Mouse (Mus musculus) myocyte (in vitro differentiated cells): Measurements from ENCODE around the gene Prdm8. TPM values are rescaled to one million over a fixed set of nuclear protein-coding genes. Genes with fewer than 3 reads are reported as not detected.

ENCODE experiments used
- H3K27me3 ChIP-seq: one replicate; pipeline ENCODE4 v1.6.1; 2011; ENCODE audit not compliant: control insufficient read depth, insufficient read depth, insufficient read length
- H3K36me3 ChIP-seq: one replicate; pipeline ENCODE4 v1.6.1; 2011; ENCODE audit not compliant: control insufficient read depth, insufficient read depth
- H3K4me2 ChIP-seq: one replicate; pipeline ENCODE4 v1.6.1; 2011; ENCODE audit warnings: low read depth, control low read depth
- H3K4me3 ChIP-seq: one replicate; pipeline ENCODE4 v1.5.1; 2011; ENCODE audit warnings: mild to moderate bottlenecking, control low read depth, moderate library complexity
- H3K79me2 ChIP-seq: one replicate; pipeline ENCODE4 v1.6.1; 2011; ENCODE audit not compliant: control insufficient read depth, insufficient read depth
- H3ac ChIP-seq: one replicate; pipeline ENCODE4 v1.6.1; 2011; ENCODE audit not compliant: control insufficient read depth, insufficient read length
- CEBPB ChIP-seq: IDR thresholded peaks from 2 replicates; pipeline ENCODE4 v1.6.1; 2011; ENCODE audit warnings: mild to moderate bottlenecking, moderate library complexity; ENCODE audit not compliant: poor library complexity, insufficient read depth, severe bottlenecking
- E2F4 ChIP-seq: IDR thresholded peaks from one replicate; pipeline ENCODE4 v1.6.1; 2011; ENCODE audit warnings: mild to moderate bottlenecking, control low read depth, moderate library complexity; ENCODE audit not compliant: insufficient read depth
- MAX ChIP-seq: IDR thresholded peaks from one replicate; pipeline ENCODE4 v1.6.1; 2011; ENCODE audit warnings: low read depth, mild to moderate bottlenecking, control low read depth
- MYOD1 ChIP-seq, 3 experiments: IDR thresholded peaks; one replicate each; pipeline ENCODE4 v1.6.1; 2011; ENCODE audit warnings: control low read depth in 2 of 3, low read depth in 2 of 3, mild to moderate bottlenecking in 2 of 3, moderate library complexity in 1 of 3; ENCODE audit not compliant: insufficient read length in 2 of 3, control insufficient read depth in 1 of 3
- MYOG ChIP-seq, 3 experiments: IDR thresholded peaks; one replicate each; pipeline ENCODE4 v1.6.1; 2011; ENCODE audit warnings: control low read depth in 2 of 3, low read depth in 2 of 3, mild to moderate bottlenecking in 2 of 3; ENCODE audit not compliant: insufficient read length in 2 of 3, control insufficient read depth in 1 of 3, insufficient read depth in 1 of 3
- POLR2A ChIP-seq: IDR thresholded peaks from one replicate; pipeline ENCODE4 v1.6.1; 2011; ENCODE audit warnings: low read depth, mild to moderate bottlenecking, control low read depth, moderate library complexity; ENCODE audit not compliant: insufficient read length
- POLR2AphosphoS2 ChIP-seq: IDR thresholded peaks from one replicate; pipeline ENCODE4 v1.6.1; 2011; ENCODE audit warnings: low read depth, control low read depth; ENCODE audit not compliant: insufficient read length
- REST ChIP-seq: IDR thresholded peaks from one replicate; pipeline ENCODE4 v1.6.1; 2011; ENCODE audit warnings: mild to moderate bottlenecking, control low read depth, moderate library complexity; ENCODE audit not compliant: insufficient read depth, insufficient read length
- SRF ChIP-seq: IDR thresholded peaks from one replicate; pipeline ENCODE4 v1.6.1; 2011; ENCODE audit warnings: low read depth; ENCODE audit not compliant: control insufficient read depth, insufficient read length
- TCF12 ChIP-seq: IDR thresholded peaks from one replicate; pipeline ENCODE4 v1.6.1; 2011; ENCODE audit warnings: mild to moderate bottlenecking, control low read depth; ENCODE audit not compliant: poor library complexity, insufficient read depth, severe bottlenecking
- TCF3 ChIP-seq: IDR thresholded peaks from one replicate; pipeline ENCODE4 v1.6.1; 2011; ENCODE audit warnings: low read depth, control low read depth; ENCODE audit not compliant: insufficient read length
- USF1 ChIP-seq: IDR thresholded peaks from one replicate; pipeline ENCODE4 v1.6.1; 2011; ENCODE audit warnings: low read depth, mild to moderate bottlenecking, control low read depth, moderate library complexity
- polyA plus RNA-seq: library from polyadenylated mRNA; unstranded; fragments of >200 nt; fragmentation: generic; extraction: Trizol; gene quantifications from one replicate; pipeline ENCODE4 v1.2.1, GENCODE M21; 2012; ENCODE audit warnings: missing spikeins

Gene Prdm8
- polyA plus RNA-seq, 1 experiment: 1.5 TPM

- Histone ChIP-seq H3K4me2 (no peak overlapping the region), H3ac (no peak overlapping the region), H3K27me3 (no peaks in the 10 kb centered on the region), H3K79me2 (no peaks in the 10 kb centered on the region), H3K36me3 (no peaks in the 10 kb centered on the region), H3K4me3 (no peak overlapping the region)
- no peak for TF ChIP-seq POLR2A
- TF ChIP-seq MAX: no peak
- no peak for TF ChIP-seq MYOG (IDR thresholded peaks at IDR 0.05; ENCODE audit: control insufficient read depth in 1 of 3, insufficient read depth in 1 of 3, insufficient read length in 2 of 3, low read depth in 2 of 3)
- no peak for TF ChIP-seq TCF12
- no peak for TF ChIP-seq TCF3
- no peak for TF ChIP-seq SRF
- TF ChIP-seq CEBPB: no peak
- TF ChIP-seq MYOD1 (IDR thresholded peaks at IDR 0.05; ENCODE audit: control insufficient read depth in 1 of 3, insufficient read length in 2 of 3, low read depth in 2 of 3): no peak
- TF ChIP-seq REST: no peak
- TF ChIP-seq POLR2AphosphoS2: no peak
- TF ChIP-seq USF1: no peak
- TF ChIP-seq E2F4: no peak
These were observed 45.5 kb downstream of the Prdm8 start for GRCm38 (mm10) chr5:98212501-98212900.

GRCm38 (mm10) chr5:98221956-98222355, 55.0 kb downstream of the Prdm8 start:
- Histone ChIP-seq H3K79me2 (no peaks in the 10 kb centered on the region), H3K27me3 (no peaks in the 10 kb centered on the region), H3K4me3 (no peak overlapping the region), H3K4me2 (no peak overlapping the region), H3K36me3 (no peaks in the 10 kb centered on the region), H3ac (no peak overlapping the region)
- TF ChIP-seq MYOD1 (IDR thresholded peaks at IDR 0.05; ENCODE audit: control insufficient read depth in 1 of 3, insufficient read length in 2 of 3, low read depth in 2 of 3): no peak
- no peak for TF ChIP-seq MAX
- no peak for TF ChIP-seq USF1

GRCm38 (mm10) chr5:98226710-98227109, 59.7 kb downstream of the Prdm8 start:
- no peak overlapping the region for H3K4me2 ChIP-seq
- H3K27me3 ChIP-seq: no peaks in the 10 kb centered on the region
- no peak overlapping the region for H3ac ChIP-seq
- no peaks in the 10 kb centered on the region for H3K79me2 ChIP-seq
- no peaks in the 10 kb centered on the region for H3K36me3 ChIP-seq
- TF ChIP-seq POLR2AphosphoS2: no peak
- no peak for TF ChIP-seq REST
- TF ChIP-seq SRF: no peak
- TF ChIP-seq MAX: no peak
- TF ChIP-seq MYOD1 (IDR thresholded peaks at IDR 0.05; ENCODE audit: control insufficient read depth in 1 of 3, insufficient read length in 2 of 3, low read depth in 2 of 3): no peak
- TF ChIP-seq E2F4: no peak
- no peak for TF ChIP-seq MYOG (IDR thresholded peaks at IDR 0.05; ENCODE audit: control insufficient read depth in 1 of 3, insufficient read depth in 1 of 3, insufficient read length in 2 of 3, low read depth in 2 of 3)
- no peak for TF ChIP-seq POLR2A
- no peak for TF ChIP-seq CEBPB
- TF ChIP-seq TCF12: no peak
- TF ChIP-seq USF1: no peak
- no peak for TF ChIP-seq TCF3
- no peak overlapping the region for H3K4me3 ChIP-seq

GRCm38 (mm10) chr5:98229456-98229855, 62.5 kb downstream of the Prdm8 start:
- no peaks in the 10 kb centered on the region for H3K36me3 ChIP-seq
- no peaks in the 10 kb centered on the region for H3K79me2 ChIP-seq
- no peak overlapping the region for H3ac ChIP-seq
- H3K27me3 ChIP-seq: no peaks in the 10 kb centered on the region
- no peak overlapping the region for H3K4me2 ChIP-seq
- TF ChIP-seq MYOG (IDR thresholded peaks at IDR 0.05; ENCODE audit: control insufficient read depth in 1 of 3, insufficient read depth in 1 of 3, insufficient read length in 2 of 3, low read depth in 2 of 3): no peak
- TF ChIP-seq CEBPB: no peak
- TF ChIP-seq MAX: no peak
- no peak for TF ChIP-seq REST
- TF ChIP-seq USF1: no peak
- no peak for TF ChIP-seq POLR2A
- no peak for TF ChIP-seq TCF3
- no peak for TF ChIP-seq MYOD1 (IDR thresholded peaks at IDR 0.05; ENCODE audit: control insufficient read depth in 1 of 3, insufficient read length in 2 of 3, low read depth in 2 of 3)
- no peak for TF ChIP-seq SRF
- TF ChIP-seq E2F4: no peak
- no peak overlapping the region for H3K4me3 ChIP-seq

GRCm38 (mm10) chr5:98238466-98238865, 71.5 kb downstream of the Prdm8 start:
- TF ChIP-seq USF1 (no peak), REST (no peak), MAX (no peak), MYOD1 (IDR thresholded peaks at IDR 0.05; ENCODE audit: control insufficient read depth in 1 of 3, insufficient read length in 2 of 3, low read depth in 2 of 3) (no peak), POLR2AphosphoS2 (no peak), MYOG (IDR thresholded peaks at IDR 0.05; ENCODE audit: control insufficient read depth in 1 of 3, insufficient read depth in 1 of 3, insufficient read length in 2 of 3, low read depth in 2 of 3) (no peak), E2F4 (no peak), CEBPB (no peak), TCF3 (no peak), TCF12 (no peak), POLR2A (no peak)
- Histone ChIP-seq H3K4me3 (no peak overlapping the region), H3K27me3 (no peaks in the 10 kb centered on the region), H3K36me3 (no peaks in the 10 kb centered on the region), H3K79me2 (no peaks in the 10 kb centered on the region), H3K4me2 (no peak overlapping the region), H3ac (no peak overlapping the region)

Other genes starting within 250 kb of the Prdm8 start
- gene Antxr2, start 136.2 kb upstream of the Prdm8 start, polyA plus RNA-seq: 23.1 TPM
- 0.40 TPM for gene Fgf5, start 87.0 kb downstream of the Prdm8 start, polyA plus RNA-seq
- gene Cfap299, start 162.1 kb downstream of the Prdm8 start, polyA plus RNA-seq: not detected